Mouse (Mus musculus) lung, postnatal 10 days (tissue): Measurements from ENCODE around the gene Apoc2.

ENCODE experiments used
- DNase-seq: peaks from one replicate; pipeline ENCODE4 v3.0.0; 2021

Gene Apoc2

DNA sequence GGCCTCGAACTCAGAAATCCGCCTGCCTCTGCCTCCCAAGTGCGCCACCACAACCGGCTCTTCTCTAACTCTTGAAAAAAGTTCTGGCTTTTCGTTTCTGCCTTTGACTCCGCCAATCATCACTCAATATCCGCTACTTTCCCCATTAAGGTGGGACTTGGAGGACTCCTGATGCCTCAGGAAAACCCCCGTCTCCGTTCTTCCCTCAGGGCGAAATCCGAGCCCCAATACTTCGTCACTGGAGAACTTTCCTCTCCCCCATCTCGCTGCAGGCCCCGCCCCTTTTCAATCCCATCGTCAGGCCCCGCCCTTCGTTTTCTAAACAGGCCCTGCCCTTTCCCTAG, 49.6 kb downstream of the Apoc2 start:
- DNase-seq: no peak

DNA sequence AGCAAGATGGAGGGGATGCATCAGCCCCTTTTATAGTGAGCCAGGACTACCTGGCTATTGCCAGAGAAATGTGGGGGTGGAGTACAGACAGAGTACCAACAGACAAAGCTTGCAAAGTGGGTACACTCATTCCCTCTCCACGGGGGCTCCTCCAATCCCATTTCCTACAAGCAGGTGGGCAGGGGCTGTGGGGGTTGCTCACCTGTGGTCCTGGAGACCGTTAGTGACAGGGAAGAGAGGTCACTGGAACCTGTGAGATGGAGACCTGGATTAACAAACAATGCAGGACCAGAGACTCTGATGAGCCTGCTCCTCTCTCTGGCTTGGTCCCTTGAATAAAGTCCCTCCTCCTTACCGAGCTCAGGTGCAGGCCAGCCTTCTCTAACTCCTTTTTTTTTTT, 50.0 kb downstream of the Apoc2 start:
- no peak for DNase-seq

DNA sequence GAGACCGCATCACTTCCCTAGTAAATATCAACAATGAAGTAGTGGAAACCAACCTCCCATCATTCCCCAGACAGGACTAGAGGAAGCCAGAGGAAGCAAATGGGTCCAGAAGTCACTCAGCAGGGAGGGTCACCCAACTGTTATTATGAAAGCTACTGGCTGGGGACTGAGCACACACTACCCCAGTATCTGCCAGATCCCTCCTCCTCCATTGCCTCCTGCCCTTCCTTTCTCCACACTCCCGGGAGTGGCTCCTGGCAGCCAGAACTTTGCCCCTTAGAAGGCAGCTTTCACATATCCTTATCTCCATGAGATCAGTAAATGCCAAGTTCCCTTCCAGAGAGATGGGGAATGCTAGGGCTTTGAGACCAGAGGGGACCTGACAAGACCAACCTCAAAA, 54.3 kb downstream of the Apoc2 start:
- no peak for DNase-seq

DNA sequence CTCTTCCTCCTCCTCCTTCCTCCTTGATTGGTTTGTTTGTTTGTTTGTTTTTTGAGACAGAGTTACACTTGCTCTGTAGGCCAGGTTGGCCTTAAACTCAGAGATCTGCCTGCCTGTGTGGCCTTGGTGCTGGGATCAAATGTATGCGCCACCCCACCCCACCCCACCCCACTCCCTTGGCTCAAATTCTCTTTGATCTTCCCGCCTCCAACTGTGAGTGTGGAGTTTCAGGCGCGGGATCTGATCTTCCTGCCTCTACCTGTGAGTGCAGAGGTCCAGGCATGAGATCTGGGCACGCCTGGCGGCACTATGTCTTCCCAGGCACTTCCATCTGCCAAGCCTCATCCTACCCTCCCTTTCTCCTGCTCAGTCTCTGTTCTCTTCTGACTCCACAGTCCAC, 55.5 kb downstream of the Apoc2 start:
- DNase-seq: no peak
